Mouse (Mus musculus): Measurements from ENCODE around the gene Scarb1.

Gene Scarb1

GRCm38 (mm10) chr5:125305229-125306081, 35.4 kb downstream of the Scarb1 start:
- no peak for DNase-seq (ENCODE audit: low spot score)

- DNase-seq (ENCODE audit: low spot score) = no peak
Measured at GRCm38 (mm10) chr5:125304245-125304856, 36.5 kb downstream of the Scarb1 start.

- DNase-seq (ENCODE audit: low spot score) = no peak
Measured at GRCm38 (mm10) chr5:125303055-125303454, 37.8 kb downstream of the Scarb1 start.

GRCm38 (mm10) chr5:125298234-125298633, 42.7 kb downstream of the Scarb1 start:
- DNase-seq (ENCODE audit: low spot score) = no peak

GRCm38 (mm10) chr5:125297171-125297570, 43.7 kb downstream of the Scarb1 start:
- no peak for DNase-seq (ENCODE audit: low spot score)

- DNase-seq (ENCODE audit: low spot score) = no peak
Measured at GRCm38 (mm10) chr5:125292951-125293350, 47.9 kb downstream of the Scarb1 start.

- DNase-seq (ENCODE audit: low spot score) = no peak
Measured at GRCm38 (mm10) chr5:125291895-125292294, 49.0 kb downstream of the Scarb1 start.

- no peak for DNase-seq (ENCODE audit: low spot score)
Measured at GRCm38 (mm10) chr5:125291387-125291786, 49.5 kb downstream of the Scarb1 start.

- no peak for DNase-seq (ENCODE audit: low spot score)
Measured at GRCm38 (mm10) chr5:125287053-125287655, 53.7 kb downstream of the Scarb1 start.

- no peak for DNase-seq (ENCODE audit: low spot score)
Measured at GRCm38 (mm10) chr5:125286090-125286489, 54.8 kb downstream of the Scarb1 start.

- no peak for DNase-seq (ENCODE audit: low spot score)
Measured at GRCm38 (mm10) chr5:125283748-125284640, 56.9 kb downstream of the Scarb1 start.

GRCm38 (mm10) chr5:125279216-125279615, 61.7 kb downstream of the Scarb1 start:
- DNase-seq (ENCODE audit: low spot score) = no peak

- no peak for DNase-seq (ENCODE audit: low spot score)
Measured at GRCm38 (mm10) chr5:125278314-125278713, 62.6 kb downstream of the Scarb1 start.

GRCm38 (mm10) chr5:125277313-125277712, 63.6 kb downstream of the Scarb1 start:
- DNase-seq (ENCODE audit: low spot score) = no peak

GRCm38 (mm10) chr5:125276765-125277164, 64.1 kb downstream of the Scarb1 start:
- DNase-seq (ENCODE audit: low spot score) = no peak

- DNase-seq (ENCODE audit: low spot score) = no peak
Measured at GRCm38 (mm10) chr5:125275315-125275714, 65.6 kb downstream of the Scarb1 start.

GRCm38 (mm10) chr5:125274773-125275172, 66.1 kb downstream of the Scarb1 start:
- DNase-seq (ENCODE audit: low spot score) = no peak

GRCm38 (mm10) chr5:125274182-125274581, 66.7 kb downstream of the Scarb1 start:
- no peak for DNase-seq (ENCODE audit: low spot score)

GRCm38 (mm10) chr5:125273666-125274109, 67.2 kb downstream of the Scarb1 start:
- DNase-seq (ENCODE audit: low spot score) = no peak

- no peak for DNase-seq (ENCODE audit: low spot score)
Measured at GRCm38 (mm10) chr5:125272231-125272988, 68.5 kb downstream of the Scarb1 start.

GRCm38 (mm10) chr5:125271531-125272203, 69.2 kb downstream of the Scarb1 start:
- DNase-seq (ENCODE audit: low spot score) = peak; percentile 62
